In genomic region chr6:114459969-114460368, GRCm38 (mm10) we compare ENCODE assay signal across 19 mouse cellular contexts.
DNase-seq lines count a peak whose midpoint lies in the region; ATAC-seq lines count a peak whose summit lies in the region.
"Had no signal": no experiment of that assay in that cellular context is flagged by ENCODE, and none has a peak within 500 bp of the region (broad histone marks: within the 10 kb centered on the region; RNA-seq: fewer than 3 reads in every experiment).

No protein-coding gene starts in this region.

- no peak for DNase-seq in forebrain, embryonic 11.5 days (ENCODE audit: low spot score)
- DNase-seq in kidney, postnatal 36 days, result no peak
- DNase-seq in midbrain, embryonic 14.5 days, result no peak
- DNase-seq in heart, postnatal 14 days, result no peak
- DNase-seq: adrenal gland, postnatal 10 days; cerebellum, adult 11-12 months; cerebellum, adult 9-10 months; cerebellum, postnatal 25 days; gastrocnemius, postnatal 36 days; heart, adult 11 months; heart, postnatal 4 days had no signal

- no peaks in the 10 kb centered on the region for H3K27me3 ChIP-seq in forebrain, embryonic 13.5 days
- H3K27me3 ChIP-seq in forebrain, embryonic 11.5 days (ENCODE audit: control insufficient read depth, insufficient read depth, low read length), result no peaks in the 10 kb centered on the region
- H3K27me3 ChIP-seq in kidney, embryonic 15.5 days, result no peaks in the 10 kb centered on the region
- H3K27me3 ChIP-seq in midbrain, embryonic 14.5 days (ENCODE audit: control insufficient read depth, insufficient read depth, low read length), result no peaks in the 10 kb centered on the region
- H3K27me3 ChIP-seq in midbrain, embryonic 15.5 days (replicated peaks), result no peaks in the 10 kb centered on the region
- no peaks in the 10 kb centered on the region for H3K27me3 ChIP-seq in forebrain, embryonic 15.5 days
- H3K27me3 ChIP-seq: embryonic facial prominence, embryonic 12.5 days; hindbrain, embryonic 15.5 days had no signal

- H3K9me3 ChIP-seq in forebrain, embryonic 13.5 days (replicated peaks), result no peaks in the 10 kb centered on the region; the same call in 1 of the 2 replicates
- no peaks in the 10 kb centered on the region; the same call in 1 of the 2 replicates for H3K9me3 ChIP-seq in forebrain, embryonic 11.5 days (ENCODE audit: control insufficient read depth, low read length)
- H3K9me3 ChIP-seq in kidney, embryonic 15.5 days (replicated peaks), result no peaks in the 10 kb centered on the region
- H3K9me3 ChIP-seq in midbrain, embryonic 14.5 days (ENCODE audit: control insufficient read depth, low read length), result no peaks in the 10 kb centered on the region
- no peaks in the 10 kb centered on the region for H3K9me3 ChIP-seq in midbrain, embryonic 15.5 days
- no peaks in the 10 kb centered on the region for H3K9me3 ChIP-seq in forebrain, embryonic 15.5 days
- H3K9me3 ChIP-seq: embryonic facial prominence, embryonic 12.5 days; hindbrain, embryonic 15.5 days had no signal

- no peak overlapping the region for H3K4me2 ChIP-seq in forebrain, embryonic 13.5 days
- H3K4me2 ChIP-seq in forebrain, embryonic 11.5 days (ENCODE audit: low read depth, low read length, severe bottlenecking), result no peak overlapping the region
- H3K4me2 ChIP-seq in kidney, embryonic 15.5 days, result 0 out of 2 replicates have a peak overlapping the region, but pooled peaks have one; percentile 1
- H3K4me2 ChIP-seq in midbrain, embryonic 14.5 days (ENCODE audit: low read length), result no peak overlapping the region
- no peak overlapping the region for H3K4me2 ChIP-seq in midbrain, embryonic 15.5 days
- no peak overlapping the region for H3K4me2 ChIP-seq in forebrain, embryonic 15.5 days (replicated peaks)
- H3K4me2 ChIP-seq: embryonic facial prominence, embryonic 12.5 days; heart, embryonic 13.5 days; hindbrain, embryonic 15.5 days had no signal

- no peaks in the 10 kb centered on the region for H3K36me3 ChIP-seq in forebrain, embryonic 13.5 days (ENCODE audit: poor library complexity, severe bottlenecking)
- H3K36me3 ChIP-seq in forebrain, embryonic 11.5 days (ENCODE audit: control insufficient read depth, insufficient read depth, low read length), result no peaks in the 10 kb centered on the region
- H3K36me3 ChIP-seq in kidney, embryonic 15.5 days, result no peaks in the 10 kb centered on the region
- H3K36me3 ChIP-seq in midbrain, embryonic 14.5 days (ENCODE audit: control insufficient read depth, insufficient read depth, low read length), result no peaks in the 10 kb centered on the region
- H3K36me3 ChIP-seq in midbrain, embryonic 15.5 days (replicated peaks), result no peaks in the 10 kb centered on the region
- H3K36me3 ChIP-seq in forebrain, embryonic 15.5 days, result no peaks in the 10 kb centered on the region
- H3K36me3 ChIP-seq: embryonic facial prominence, embryonic 12.5 days; heart, embryonic 13.5 days; hindbrain, embryonic 15.5 days had no signal

- H3K4me1 ChIP-seq in forebrain, embryonic 13.5 days, result peaks cover 11% of the 10 kb centered on the region
- H3K4me1 ChIP-seq in forebrain, embryonic 11.5 days (replicated peaks; ENCODE audit: control insufficient read depth, insufficient read depth, low read length), result no peaks in the 10 kb centered on the region
- H3K4me1 ChIP-seq in kidney, embryonic 15.5 days, result peaks cover 17% of the 10 kb centered on the region
- no peaks in the 10 kb centered on the region for H3K4me1 ChIP-seq in midbrain, embryonic 14.5 days (ENCODE audit: control insufficient read depth, insufficient read depth, low read length)
- peaks cover 6% of the 10 kb centered on the region; the same call in 1 of the 2 replicates for H3K4me1 ChIP-seq in midbrain, embryonic 15.5 days
- 0 out of 2 replicates have a peak, but pooled peaks cover 5% of the 10 kb centered on the region for H3K4me1 ChIP-seq in forebrain, embryonic 15.5 days
- H3K4me1 ChIP-seq: hindbrain, embryonic 15.5 days had no signal

- peak; percentile 57; the same call in 1 of the 2 replicates for ATAC-seq in forebrain, embryonic 13.5 days
- ATAC-seq in forebrain, embryonic 11.5 days (replicated peaks; ENCODE audit: low FRiP score), result no peak
- ATAC-seq in kidney, embryonic 15.5 days (replicated peaks; ENCODE audit: low FRiP score), result no peak
- peak; percentile 58; the same call in 1 of the 2 replicates for ATAC-seq in midbrain, embryonic 14.5 days (ENCODE audit: low FRiP score, low TSS enrichment)
- ATAC-seq in midbrain, embryonic 15.5 days (replicated peaks), result no peak
- ATAC-seq in forebrain, embryonic 15.5 days (replicated peaks), result 0 out of 2 replicates have a peak, but pooled peaks have one; percentile 48
- ATAC-seq: inflammation-experienced regulatory T-cells, adult 6 months had no signal

- H3K4me3 ChIP-seq in forebrain, embryonic 13.5 days, result no peak overlapping the region
- H3K4me3 ChIP-seq in forebrain, embryonic 11.5 days (ENCODE audit: low read depth, low read length), result no peak overlapping the region
- H3K4me3 ChIP-seq in kidney, embryonic 15.5 days (replicated peaks), result no peak overlapping the region
- no peak overlapping the region for H3K4me3 ChIP-seq in midbrain, embryonic 14.5 days (replicated peaks; ENCODE audit: low read depth, low read length)
- H3K4me3 ChIP-seq in midbrain, embryonic 15.5 days, result no peak overlapping the region
- no peak overlapping the region for H3K4me3 ChIP-seq in forebrain, embryonic 15.5 days
- H3K4me3 ChIP-seq: embryonic facial prominence, embryonic 12.5 days; heart, embryonic 13.5 days; hindbrain, embryonic 15.5 days had no signal

- H3K27ac ChIP-seq in forebrain, embryonic 13.5 days, result no peak overlapping the region
- no peak overlapping the region for H3K27ac ChIP-seq in forebrain, embryonic 11.5 days (ENCODE audit: low read depth, low read length)
- no peak overlapping the region for H3K27ac ChIP-seq in kidney, embryonic 15.5 days
- H3K27ac ChIP-seq in midbrain, embryonic 14.5 days (replicated peaks; ENCODE audit: low read depth, low read length), result no peak overlapping the region
- H3K27ac ChIP-seq in midbrain, embryonic 15.5 days, result no peak overlapping the region
- no peak overlapping the region for H3K27ac ChIP-seq in forebrain, embryonic 15.5 days (replicated peaks)
- H3K27ac ChIP-seq: embryonic facial prominence, embryonic 12.5 days; heart, embryonic 13.5 days; hindbrain, embryonic 15.5 days had no signal

- H3K9ac ChIP-seq in forebrain, embryonic 13.5 days, result no peak overlapping the region
- H3K9ac ChIP-seq in forebrain, embryonic 11.5 days (ENCODE audit: low read length), result no peak overlapping the region
- H3K9ac ChIP-seq in kidney, embryonic 15.5 days, result no peak overlapping the region
- H3K9ac ChIP-seq in midbrain, embryonic 14.5 days (replicated peaks; ENCODE audit: low read length), result no peak overlapping the region
- H3K9ac ChIP-seq in midbrain, embryonic 15.5 days, result no peak overlapping the region
- no peak overlapping the region for H3K9ac ChIP-seq in forebrain, embryonic 15.5 days (replicated peaks)
- H3K9ac ChIP-seq: embryonic facial prominence, embryonic 12.5 days; heart, embryonic 13.5 days; hindbrain, embryonic 15.5 days had no signal

- 56% methylated on average over 2 of the region's 2 CpGs for WGBS in forebrain, embryonic 13.5 days
- 83% methylated on average over 2 of the region's 2 CpGs for WGBS in forebrain, embryonic 11.5 days
- WGBS in kidney, embryonic 15.5 days, result 47% methylated on average over 2 of the region's 2 CpGs
- WGBS in midbrain, embryonic 14.5 days, result 40% methylated on average over 2 of the region's 2 CpGs
- 40% methylated on average over 2 of the region's 2 CpGs for WGBS in midbrain, embryonic 15.5 days
- 46% methylated on average over 2 of the region's 2 CpGs for WGBS in forebrain, embryonic 15.5 days

- intact Hi-C loops in heart, postnatal 14 days (cut with DNase I), result loop anchor here (2.0 to 10.0 kb wide), 2 partner anchors 115 to 365 kb away; no protein-coding TSS in a partner anchor

Comparison
In these comparisons a context has a peak if more than half of its experiments do, and no peak if none do; other contexts are left out.
1. ATAC-seq: peak in forebrain, embryonic 13.5 days (single experiment), midbrain, embryonic 14.5 days (single experiment) and forebrain, embryonic 15.5 days (single experiment); none in forebrain, embryonic 11.5 days (single experiment), kidney, embryonic 15.5 days (single experiment) and midbrain, embryonic 15.5 days (single experiment).